Mouse (Mus musculus) brain, adult 2 months (tissue): ENCODE results near the gene Gm12184.

Experiments
- DNase-seq: peaks from one replicate; pipeline ENCODE4 v3.0.0; 2011; ENCODE audit warnings: low read depth, low spot score

The Gm12184 gene

GRCm38 (mm10) chr11:48846881-48847280 lies 20.4 kb upstream of the Gm12184 start:
- no peak for DNase-seq

GRCm38 (mm10) chr11:48846362-48846761 lies 19.9 kb upstream of the Gm12184 start:
- DNase-seq = peak; percentile 3

GRCm38 (mm10) chr11:48845244-48845815 lies 18.9 kb upstream of the Gm12184 start:
- DNase-seq = no peak

- DNase-seq = peak; percentile 80
These were observed 17.9 kb upstream of the Gm12184 start for GRCm38 (mm10) chr11:48844309-48844708.

- DNase-seq = no peak
These were observed 16.7 kb upstream of the Gm12184 start for GRCm38 (mm10) chr11:48843202-48843601.

GRCm38 (mm10) chr11:48842378-48842792 lies 15.9 kb upstream of the Gm12184 start:
- DNase-seq = no peak

- DNase-seq = no peak
These were observed 14.8 kb upstream of the Gm12184 start for GRCm38 (mm10) chr11:48841213-48841612.

GRCm38 (mm10) chr11:48840805-48841204 lies 14.3 kb upstream of the Gm12184 start:
- no peak for DNase-seq

GRCm38 (mm10) chr11:48838879-48839680 lies 12.6 kb upstream of the Gm12184 start:
- no peak for DNase-seq

- DNase-seq = peak; percentile 56
These were observed 11.8 kb upstream of the Gm12184 start for GRCm38 (mm10) chr11:48838181-48838797.

- DNase-seq = peak; percentile 75
These were observed 11.1 kb upstream of the Gm12184 start for GRCm38 (mm10) chr11:48837310-48838180.

- no peak for DNase-seq
These were observed 10.5 kb upstream of the Gm12184 start for GRCm38 (mm10) chr11:48836990-48837309.

GRCm38 (mm10) chr11:48835923-48836322 lies 9.5 kb upstream of the Gm12184 start:
- no peak for DNase-seq

GRCm38 (mm10) chr11:48833731-48834639 lies 7.5 kb upstream of the Gm12184 start:
- peak; percentile 95 for DNase-seq

GRCm38 (mm10) chr11:48833078-48833730 lies 6.7 kb upstream of the Gm12184 start:
- no peak for DNase-seq

- no peak for DNase-seq
These were observed 4.8 kb upstream of the Gm12184 start for GRCm38 (mm10) chr11:48831273-48831672.

GRCm38 (mm10) chr11:48830279-48830678 lies 3.8 kb upstream of the Gm12184 start:
- no peak for DNase-seq

- DNase-seq = no peak
These were observed 1.5 kb upstream of the Gm12184 start for GRCm38 (mm10) chr11:48827926-48828325.

- no peak for DNase-seq
These were observed 269 bp upstream of the Gm12184 start for GRCm38 (mm10) chr11:48826752-48827096.

- no peak for DNase-seq
These were observed 2.1 kb downstream of the Gm12184 start for GRCm38 (mm10) chr11:48824311-48824830.
